In the genomic region with DNA sequence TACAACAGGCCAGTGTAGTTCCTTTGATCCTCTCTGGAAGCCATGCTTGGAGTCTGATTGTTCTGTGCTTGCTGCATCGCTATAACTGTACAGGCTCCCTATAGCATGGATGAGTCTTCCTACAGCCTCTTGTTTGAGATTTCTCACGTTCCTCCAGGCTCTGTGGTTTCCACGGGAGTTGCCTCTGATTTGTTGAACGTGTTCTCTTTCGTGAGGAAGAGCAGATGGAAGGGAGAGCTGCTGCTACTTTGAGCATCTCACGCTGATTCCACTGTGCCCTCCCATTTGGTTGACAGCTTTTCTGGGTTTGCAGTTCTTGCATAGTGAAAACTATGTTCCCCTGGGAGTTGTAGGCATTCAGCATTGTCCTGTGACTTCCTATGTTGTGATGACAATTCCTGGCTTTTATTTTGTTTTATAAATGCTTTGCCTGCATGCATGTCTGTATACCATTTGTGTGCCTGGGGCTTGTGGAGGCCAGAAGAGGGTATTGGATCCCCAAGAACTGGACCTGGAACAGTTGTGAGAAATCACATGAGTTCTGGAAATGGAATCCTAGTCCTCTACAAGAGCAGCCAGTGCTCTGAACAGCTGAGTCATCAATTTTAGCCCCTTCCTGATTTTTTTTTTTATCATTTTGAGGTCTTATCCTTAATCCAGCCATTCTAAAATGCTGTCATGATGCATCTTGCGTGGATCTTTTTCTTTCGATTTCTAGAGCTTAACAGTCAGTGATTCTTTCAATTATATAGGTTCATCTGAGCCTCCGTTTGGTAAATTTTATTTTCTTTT, we compare ENCODE assay signal across 23 mouse cellular contexts. TPM values are rescaled to one million over a fixed set of nuclear protein-coding genes. Genes with fewer than 3 reads are reported as not detected.
DNase-seq lines count a peak whose midpoint lies in the region; ATAC-seq lines count a peak whose summit lies in the region.
"Had no signal": no experiment of that assay in that cellular context is flagged by ENCODE, and none has a peak within 500 bp of the region (broad histone marks: within the 10 kb centered on the region; RNA-seq: fewer than 3 reads in every experiment).

No protein-coding gene starts in this region.

- H3K4me1 ChIP-seq in heart, embryonic 12.5 days (replicated peaks): no peaks in the 10 kb centered on the region
- H3K4me1 ChIP-seq in hindbrain, embryonic 12.5 days: no peaks in the 10 kb centered on the region
- H3K4me1 ChIP-seq in hindbrain, embryonic 10.5 days (replicated peaks): no peaks in the 10 kb centered on the region
- H3K4me1 ChIP-seq: heart, embryonic 13.5 days; hindbrain, embryonic 15.5 days; intestine, embryonic 15.5 days; limb, embryonic 12.5 days had no signal

- no peaks in the 10 kb centered on the region for H3K9me3 ChIP-seq in heart, embryonic 12.5 days (replicated peaks)
- 0 out of 2 replicates have a peak, but pooled peaks cover 3% of the 10 kb centered on the region for H3K9me3 ChIP-seq in hindbrain, embryonic 12.5 days (replicated peaks)
- no peaks in the 10 kb centered on the region for H3K9me3 ChIP-seq in hindbrain, embryonic 10.5 days
- H3K9me3 ChIP-seq: heart, embryonic 13.5 days; hindbrain, embryonic 15.5 days; intestine, embryonic 15.5 days; limb, embryonic 12.5 days; liver, embryonic 12.5 days had no signal

- H3K36me3 ChIP-seq in heart, embryonic 12.5 days: no peaks in the 10 kb centered on the region
- no peaks in the 10 kb centered on the region for H3K36me3 ChIP-seq in hindbrain, embryonic 12.5 days
- H3K36me3 ChIP-seq in hindbrain, embryonic 10.5 days: no peaks in the 10 kb centered on the region
- H3K36me3 ChIP-seq: heart, embryonic 13.5 days; hindbrain, embryonic 15.5 days; intestine, embryonic 15.5 days; limb, embryonic 12.5 days; liver, embryonic 12.5 days had no signal

- ATAC-seq in heart, embryonic 12.5 days (ENCODE audit: insufficient number of reproducible peaks, low FRiP score): no peak
- no peak for ATAC-seq in hindbrain, embryonic 12.5 days (ENCODE audit: low FRiP score)
- ATAC-seq: intestine, embryonic 15.5 days; liver, embryonic 12.5 days had no signal

- peak; percentile 11 for DNase-seq in heart, adult 11 months
- peak; percentile 34 for DNase-seq in right cerebral cortex, adult 18-20 months
- DNase-seq in right cerebral cortex, postnatal 14 days: no peak
- peak; percentile 43 for DNase-seq in layer of hippocampus, adult 9-11 months
- no peak for DNase-seq in hindbrain, embryonic 10.5 days (ENCODE audit: low spot score)
- DNase-seq in kidney, postnatal 4 days: no peak
- DNase-seq: adrenal gland, postnatal 10 days; B cell, adult 2 months; cerebellum, adult 2 months; cerebellum, postnatal 36 days; kidney, adult 9 months; kidney, postnatal 25 days; lung, embryonic 14.5 days; lung, postnatal 4 days; retina, postnatal 1 day; thymus, postnatal 14 days had no signal

- no peak overlapping the region for H3K9ac ChIP-seq in heart, embryonic 12.5 days
- no peak overlapping the region for H3K9ac ChIP-seq in hindbrain, embryonic 12.5 days
- H3K9ac ChIP-seq: heart, embryonic 13.5 days; hindbrain, embryonic 15.5 days; intestine, embryonic 15.5 days; limb, embryonic 12.5 days; liver, embryonic 12.5 days; lung, embryonic 14.5 days had no signal

- no peaks in the 10 kb centered on the region for H3K27me3 ChIP-seq in heart, embryonic 12.5 days (replicated peaks)
- H3K27me3 ChIP-seq in hindbrain, embryonic 12.5 days: no peaks in the 10 kb centered on the region
- no peaks in the 10 kb centered on the region for H3K27me3 ChIP-seq in hindbrain, embryonic 10.5 days (ENCODE audit: insufficient read depth, poor library complexity, severe bottlenecking)
- H3K27me3 ChIP-seq: heart, embryonic 13.5 days; hindbrain, embryonic 15.5 days; intestine, embryonic 15.5 days; limb, embryonic 12.5 days had no signal

- WGBS in heart, embryonic 12.5 days: 72% methylated on average over 9 of the region's 9 CpGs
- 81% methylated on average over 9 of the region's 9 CpGs for WGBS in hindbrain, embryonic 12.5 days
- WGBS in hindbrain, embryonic 10.5 days: 84% methylated on average over 9 of the region's 9 CpGs

- no peak overlapping the region for H3K27ac ChIP-seq in heart, embryonic 12.5 days (ENCODE audit: poor library complexity, severe bottlenecking)
- H3K27ac ChIP-seq in hindbrain, embryonic 12.5 days: no peak overlapping the region
- H3K27ac ChIP-seq in hindbrain, embryonic 10.5 days: no peak overlapping the region
- H3K27ac ChIP-seq: heart, embryonic 13.5 days; hindbrain, embryonic 15.5 days; intestine, embryonic 15.5 days; limb, embryonic 12.5 days; liver, embryonic 12.5 days had no signal

- H3K4me3 ChIP-seq in heart, embryonic 12.5 days: no peak overlapping the region
- H3K4me3 ChIP-seq in hindbrain, embryonic 12.5 days: no peak overlapping the region
- no peak overlapping the region for H3K4me3 ChIP-seq in hindbrain, embryonic 10.5 days
- H3K4me3 ChIP-seq: heart, embryonic 13.5 days; hindbrain, embryonic 15.5 days; intestine, embryonic 15.5 days; limb, embryonic 12.5 days; liver, embryonic 12.5 days had no signal

- no peak overlapping the region for H3K4me2 ChIP-seq in heart, embryonic 12.5 days
- H3K4me2 ChIP-seq in hindbrain, embryonic 12.5 days (replicated peaks): no peak overlapping the region
- H3K4me2 ChIP-seq: heart, embryonic 13.5 days; hindbrain, embryonic 15.5 days; intestine, embryonic 15.5 days; limb, embryonic 12.5 days; liver, embryonic 12.5 days; lung, embryonic 14.5 days had no signal

RNA-seq across cellular contexts. Expression of a gene that starts 37.1 kb away (rescaled TPM):
- polyA plus RNA-seq in heart, embryonic 12.5 days (2016; fragmentation: Nextera tagmentation; extraction: Ambion mirVana): 0.80 and 0.95 TPM in 2 replicates
- 0.34 and 0.40 TPM in 2 replicates for polyA plus RNA-seq in hindbrain, embryonic 12.5 days (2016; fragmentation: Nextera tagmentation; extraction: Ambion mirVana)
- polyA plus RNA-seq in hindbrain, embryonic 10.5 days (2016; fragmentation: Nextera tagmentation; extraction: Ambion mirVana): 0.29 and 0.93 TPM in 2 replicates

Comparison
In these comparisons a context has a peak if more than half of its experiments do, and no peak if none do; other contexts are left out.
1. DNase-seq: peak in heart, adult 11 months (single experiment), right cerebral cortex, adult 18-20 months (single experiment) and layer of hippocampus, adult 9-11 months (single experiment); none in right cerebral cortex, postnatal 14 days (single experiment), hindbrain, embryonic 10.5 days (single experiment) and kidney, postnatal 4 days (0 of 2).